8 mouse cellular contexts compared by ENCODE assay signal in the genomic region with DNA sequence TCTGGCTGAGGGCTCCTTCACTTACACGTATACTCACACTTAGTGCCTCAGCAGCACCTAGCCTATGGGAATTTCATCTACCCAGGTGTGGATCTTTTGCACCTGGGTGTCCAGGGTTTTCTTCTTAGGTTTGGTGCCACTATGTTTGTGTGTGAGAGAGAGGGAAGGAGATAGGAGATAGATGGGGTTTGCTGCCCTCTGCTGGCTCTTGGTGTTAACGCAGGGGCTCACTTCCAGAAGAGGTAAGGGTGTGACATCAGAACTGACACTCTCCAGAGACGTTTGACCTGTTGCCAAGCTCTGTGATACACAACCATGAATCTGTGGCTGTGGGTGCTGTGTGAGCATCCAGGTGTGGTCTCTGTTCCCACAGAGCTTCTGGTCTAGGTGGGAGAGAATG.
DNase-seq lines count a peak whose midpoint lies in the region; ATAC-seq and TF ChIP-seq lines count a peak whose summit lies in the region.

No protein-coding gene starts in this region.

- 0 out of 2 replicates have a peak, but pooled peaks have one; percentile 54 for ATAC-seq in heart, embryonic 16.5 days (replicated peaks; ENCODE audit: extremely low read depth, insufficient read depth, low FRiP score)
- peak; percentile 10; the same call in 1 of the 2 replicates for ATAC-seq in kidney, postnatal 0 days (replicated peaks; ENCODE audit: low FRiP score, low read depth)

- no peak overlapping the region for H3K4me2 ChIP-seq in heart, embryonic 16.5 days (ENCODE audit: low read depth, low read length)
- H3K4me2 ChIP-seq in kidney, postnatal 0 days (ENCODE audit: low read length) = no peak overlapping the region

- H3K9me3 ChIP-seq in heart, embryonic 16.5 days (replicated peaks; ENCODE audit: control insufficient read depth, low read length) = no peaks in the 10 kb centered on the region
- no peaks in the 10 kb centered on the region for H3K9me3 ChIP-seq in kidney, postnatal 0 days (replicated peaks; ENCODE audit: low read length)

- peak; percentile 67 for DNase-seq in ES-CJ7 (ENCODE audit: low read depth, low spot score)
- peak; percentile 71 for DNase-seq in adrenal gland, adult 2 months
- peak; percentile 64 for DNase-seq in embryo, embryonic 10 days (ENCODE audit: low spot score)
- peak; percentile 72 for DNase-seq in kidney, postnatal 0 days (ENCODE audit: low spot score)
- DNase-seq in lung, adult 2 months = peak; percentile 63
- peak; percentile 25 to 63 for DNase-seq in urinary bladder, postnatal 36 days (ENCODE audit: low spot score in 2 of 2)

- no peak overlapping the region for H3K27ac ChIP-seq in heart, embryonic 16.5 days (ENCODE audit: low read length)
- no peak overlapping the region for H3K27ac ChIP-seq in kidney, postnatal 0 days
- H3K27ac ChIP-seq in olfactory bulb, adult 2 months (ENCODE audit: insufficient read depth, low read depth, low read length) = no peak overlapping the region

- H3K4me3 ChIP-seq in heart, embryonic 16.5 days (ENCODE audit: low read length) = no peak overlapping the region
- H3K4me3 ChIP-seq in kidney, postnatal 0 days (replicated peaks; ENCODE audit: low read depth, low read length) = no peak overlapping the region
- no peak overlapping the region for H3K4me3 ChIP-seq in lung, adult 2 months (replicated peaks; ENCODE audit: extremely low read depth, low read depth, low read length)
- no peak overlapping the region for H3K4me3 ChIP-seq in olfactory bulb, adult 2 months (ENCODE audit: insufficient read depth, low read depth, low read length)

- H3K27me3 ChIP-seq in heart, embryonic 16.5 days (ENCODE audit: control insufficient read depth, insufficient read depth, low read length) = no peaks in the 10 kb centered on the region
- H3K27me3 ChIP-seq in kidney, postnatal 0 days (ENCODE audit: insufficient read depth, low read length) = no peaks in the 10 kb centered on the region

- H3K36me3 ChIP-seq in heart, embryonic 16.5 days (ENCODE audit: control insufficient read depth, insufficient read depth) = no peaks in the 10 kb centered on the region
- no peaks in the 10 kb centered on the region for H3K36me3 ChIP-seq in kidney, postnatal 0 days (ENCODE audit: insufficient read depth, low read length)

- 15% methylated on average over 3 of the region's 3 CpGs for WGBS in heart, embryonic 16.5 days
- WGBS in kidney, postnatal 0 days = 21% methylated on average over 3 of the region's 3 CpGs
- 8% methylated on average over 3 of the region's 3 CpGs for WGBS in lung, adult 2 months
- WGBS in olfactory bulb, adult 2 months = 18% methylated on average over 3 of the region's 3 CpGs

- peak; percentile 83 for TF ChIP-seq CTCF in kidney, postnatal 0 days (IDR thresholded peaks at IDR 0.05; ENCODE audit: low read depth)
- peak; percentile 70 for TF ChIP-seq CTCF in lung, adult 2 months (IDR thresholded peaks at IDR 0.05; ENCODE audit: insufficient read depth, low read length)
- peak; percentile 32; the same call in 1 of the 2 replicates for TF ChIP-seq CTCF in olfactory bulb, adult 2 months (IDR thresholded peaks at IDR 0.05; ENCODE audit: insufficient read depth, low read depth, low read length)

- H3K4me1 ChIP-seq in heart, embryonic 16.5 days (ENCODE audit: control insufficient read depth, insufficient read depth, low read length) = no peaks in the 10 kb centered on the region
- H3K4me1 ChIP-seq in kidney, postnatal 0 days (replicated peaks; ENCODE audit: insufficient read depth, low read length) = no peaks in the 10 kb centered on the region
- H3K4me1 ChIP-seq in lung, adult 2 months (ENCODE audit: control insufficient read depth, insufficient read depth, low read length) = no peaks in the 10 kb centered on the region
- peaks cover 17% of the 10 kb centered on the region for H3K4me1 ChIP-seq in olfactory bulb, adult 2 months (ENCODE audit: control insufficient read depth, insufficient read depth, low read length)

- no peak overlapping the region for H3K9ac ChIP-seq in heart, embryonic 16.5 days (ENCODE audit: low read length)
- H3K9ac ChIP-seq in kidney, postnatal 0 days (ENCODE audit: low read depth, low read length) = no peak overlapping the region

- TF ChIP-seq POLR2A in lung, adult 2 months (IDR thresholded peaks at IDR 0.05; ENCODE audit: borderline replicate concordance, extremely low read depth, low read depth, low read length) = no peak
- TF ChIP-seq POLR2A in olfactory bulb, adult 2 months (IDR thresholded peaks at IDR 0.05; ENCODE audit: insufficient read depth, low read depth, low read length) = no peak

Comparison
In these comparisons a context has a peak if more than half of its experiments do, and no peak if none do; other contexts are left out.
1. CTCF ChIP-seq: peak in every context shown above with its lines; median percentile 83 in kidney, postnatal 0 days; 70 in lung, adult 2 months; 32 in olfactory bulb, adult 2 months.